Mouse (Mus musculus) heart, adult 2 months (tissue): ENCODE data around the gene Efhb.

Experiments used
- CTCF ChIP-seq: fragments of 200-600 bp; IDR thresholded peaks from 2 replicates; pipeline ENCODE4 v1.8.1; 2022; ENCODE audit warnings: antibody characterized with exemption, mild to moderate bottlenecking, moderate library complexity
- EP300 ChIP-seq: fragments of 200-500 bp; IDR thresholded peaks from 2 replicates; pipeline ENCODE4 v1.6.1; 2011; ENCODE audit warnings: low read depth, low read length, control low read depth; ENCODE audit not compliant: insufficient read depth
- POLR2A ChIP-seq: fragments of 200-500 bp; IDR thresholded peaks from 2 replicates; pipeline ENCODE4 v1.6.1; 2011; ENCODE audit warnings: mild to moderate bottlenecking, low read depth, low read length, control low read depth; ENCODE audit not compliant: insufficient read depth

- TF ChIP-seq CTCF (peak; percentile 64), POLR2A (no peak), EP300 (no peak)
These were observed 73.6 kb downstream of the Efhb start for GRCm38 (mm10) chr17:53389507-53389906.
